Mouse (Mus musculus) inflammation-experienced regulatory T-cells (primary cell): ENCODE measurements around the gene Sftpa1. TPM values are rescaled to one million over a fixed set of nuclear protein-coding genes. Genes with fewer than 3 reads are reported as not detected.

Experiments
- polyA plus RNA-seq, 2 experiments: library from polyadenylated mRNA; unstranded; fragments of 100-300 nt; shearing (Covaris generic); gene quantifications; one replicate each; pipeline ENCODE4 v1.2.1; 2017

Gene Sftpa1
- polyA plus RNA-seq = under 1 TPM; 0.08 to 0.81 TPM

GRCm38 (mm10) chr14:41131540-41131939 is at the start of gene Sftpa1:
Gene Sftpa1, plus strand, starts transcription at chr14:41131782.

GRCm38 (mm10) chr14:41104853-41105444 is 26.6 kb upstream of the Sftpa1 start, which contains the start of gene Mat1a:
Gene Mat1a, plus strand, starts transcription at chr14:41105035.

DNA sequence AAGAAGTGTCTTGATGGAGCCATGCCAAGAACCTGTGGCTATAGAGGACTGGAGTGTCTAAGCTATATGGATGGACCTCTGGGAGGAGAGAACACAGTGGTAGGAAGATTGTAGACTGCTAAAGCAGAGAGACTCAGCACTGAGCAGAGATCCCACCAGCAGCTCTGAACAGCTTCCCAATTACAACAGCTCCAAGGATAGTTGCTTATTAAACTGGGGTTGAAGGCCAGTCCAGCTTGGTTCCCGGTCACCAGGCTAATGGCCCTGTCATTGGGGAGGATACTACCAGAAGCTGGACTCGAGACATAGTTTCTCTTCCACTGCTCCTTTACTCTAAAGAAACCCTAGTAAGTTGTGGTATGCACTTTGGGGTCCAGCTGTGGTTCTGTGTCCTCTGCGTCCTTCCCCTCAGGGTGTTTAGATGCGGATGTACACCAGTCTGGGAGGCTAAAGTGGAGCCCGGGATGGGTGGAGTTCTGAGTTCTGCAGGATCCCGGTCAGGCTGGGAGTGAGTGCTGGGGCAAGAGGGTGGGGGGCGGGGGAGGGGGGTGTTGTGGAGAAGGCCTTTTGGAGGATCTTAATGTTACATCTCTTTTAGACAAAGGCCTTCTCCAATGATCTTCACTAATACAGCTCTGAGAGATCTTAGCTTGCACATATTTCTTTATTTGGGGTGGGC is 19.8 kb downstream of the Sftpa1 start, which contains the start of gene Mbl1:
Mbl1 (plus strand) TSS at position 239 of the 679 bp plus-strand sequence.

DNA sequence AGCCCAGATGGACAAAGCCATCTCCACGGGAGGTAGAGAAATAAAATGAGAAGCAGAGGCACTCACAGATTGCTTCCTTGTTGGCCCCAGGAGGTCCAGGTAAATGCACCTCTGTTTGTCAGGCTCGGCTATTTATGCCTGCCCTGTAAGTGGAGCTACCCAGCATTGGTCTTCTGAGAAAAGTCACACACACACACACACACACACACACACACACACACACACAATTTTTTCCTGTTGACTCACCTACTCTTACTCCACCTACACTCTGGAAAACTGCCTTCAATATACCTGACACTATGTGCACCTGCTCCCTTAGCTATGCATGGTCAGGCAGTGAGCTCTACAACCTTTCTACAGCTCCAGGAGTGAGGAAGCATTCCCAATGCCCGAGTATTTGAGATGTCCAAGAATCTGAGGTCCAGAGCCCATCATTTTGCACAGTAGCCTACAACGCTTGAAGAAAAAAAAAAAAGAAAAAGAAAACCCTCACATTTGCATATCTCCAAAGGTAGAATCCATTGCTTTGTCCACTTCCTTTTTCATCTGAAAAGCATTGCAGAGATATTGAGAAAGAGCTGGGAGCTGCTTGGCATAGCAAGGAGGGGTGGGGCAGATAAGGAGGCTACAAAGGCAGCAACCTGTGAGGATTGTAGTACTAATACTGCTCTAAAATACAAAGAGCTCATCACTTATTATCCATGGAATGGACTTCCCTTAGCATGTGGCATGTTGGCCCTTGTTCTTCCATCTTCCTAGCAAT is 53.7 kb downstream of the Sftpa1 start, which contains the start of gene Sftpd:
Sftpd (minus strand) TSS at position 91 of the 763 bp plus-strand sequence.

Other genes with a start within 250 kb of the Sftpa1 start
- gene Sh2d4b, start 238.5 kb upstream of the Sftpa1 start, polyA plus RNA-seq = 1 to 10 TPM in 1 of 2 experiments, under 1 TPM in 1; 0.61 to 2.3 TPM
- 100 to 1,000 TPM in 1 of 2 experiments, 10 to 100 TPM in 1; 89.5 to 179 TPM for gene Tspan14, start 165.0 kb upstream of the Sftpa1 start, polyA plus RNA-seq
- gene Fam213a, start 118.0 kb upstream of the Sftpa1 start, polyA plus RNA-seq = 10 to 100 TPM in 1 of 2 experiments, 1 to 10 TPM in 1; 9.8 to 27.5 TPM
- gene Dydc2, start 62.6 kb upstream of the Sftpa1 start, polyA plus RNA-seq = under 1 TPM in 1 of 2 experiments, not detected in 1; 0.82 TPM
- gene Dydc1, start 58.9 kb upstream of the Sftpa1 start, polyA plus RNA-seq = under 1 TPM in 1 of 2 experiments, not detected in 1; 0.67 TPM
- under 1 TPM in 1 of 2 experiments, not detected in 1; 0.77 TPM for gene Mat1a, start 26.7 kb upstream of the Sftpa1 start, polyA plus RNA-seq
- gene Mbl1, start 19.7 kb downstream of the Sftpa1 start, polyA plus RNA-seq = not detected
- gene Sftpd, start 53.4 kb downstream of the Sftpa1 start, polyA plus RNA-seq = 1 to 10 TPM in 1 of 2 experiments, under 1 TPM in 1; 0.12 to 1.0 TPM
- not detected for gene Gm2832, start 147.0 kb downstream of the Sftpa1 start, polyA plus RNA-seq
- 1 to 10 TPM in 1 of 2 experiments, not detected in 1; 2.1 TPM for gene Gm5798, start 216.8 kb downstream of the Sftpa1 start, polyA plus RNA-seq